Mouse (Mus musculus) layer of hippocampus, adult 8-10 months (tissue): ENCODE data around the gene Reep3. TPM values are rescaled to one million over a fixed set of nuclear protein-coding genes. Genes with fewer than 3 reads are reported as not detected.

Experiments used
- DNase-seq, 2 experiments: peaks; one replicate each; pipeline ENCODE4 v3.0.0; 2022; ENCODE audit warnings: low spot score in 2 of 2
- total RNA-seq, 4 experiments: library from RNA; stranded (reverse); gene quantifications; 2 replicates each; pipeline ENCODE4 v1.2.4; 2022

Reep3 gene
- total RNA-seq, 4 experiments from 2014 or later, result 21.0 to 24.7 (median 22.3) TPM

GRCm38 (mm10) chr10:67053475-67053874 is 43.3 kb downstream of the Reep3 start:
- DNase-seq, result no peak

GRCm38 (mm10) chr10:67052429-67052828 is 44.3 kb downstream of the Reep3 start:
- DNase-seq, result no peak

GRCm38 (mm10) chr10:67051466-67051865 is 45.3 kb downstream of the Reep3 start:
- no peak for DNase-seq

- no peak for DNase-seq
Observed at GRCm38 (mm10) chr10:67050766-67051165, 46.0 kb downstream of the Reep3 start.

- DNase-seq, result no peak
Observed at GRCm38 (mm10) chr10:67049621-67050020, 47.1 kb downstream of the Reep3 start.

GRCm38 (mm10) chr10:67048871-67049615 is 47.7 kb downstream of the Reep3 start:
- no peak for DNase-seq

GRCm38 (mm10) chr10:67047712-67048645 is 48.8 kb downstream of the Reep3 start:
- peak; percentile 40 to 44 for DNase-seq

GRCm38 (mm10) chr10:67045192-67045899 is 51.4 kb downstream of the Reep3 start:
- DNase-seq, result no peak

GRCm38 (mm10) chr10:67044346-67044745 is 52.4 kb downstream of the Reep3 start:
- no peak for DNase-seq

- no peak for DNase-seq
Observed at GRCm38 (mm10) chr10:67043236-67043635, 53.5 kb downstream of the Reep3 start.

GRCm38 (mm10) chr10:67040410-67040809 is 56.3 kb downstream of the Reep3 start:
- DNase-seq, result no peak

GRCm38 (mm10) chr10:67039001-67039400 is 57.7 kb downstream of the Reep3 start:
- peak; percentile 62 to 69 for DNase-seq

- no peak for DNase-seq
Observed at GRCm38 (mm10) chr10:67036542-67036941, 60.2 kb downstream of the Reep3 start.

- DNase-seq, result no peak
Observed at GRCm38 (mm10) chr10:67036141-67036540, 60.6 kb downstream of the Reep3 start.

GRCm38 (mm10) chr10:67031186-67031585 is 65.6 kb downstream of the Reep3 start:
- no peak for DNase-seq

GRCm38 (mm10) chr10:67029297-67029696 is 67.4 kb downstream of the Reep3 start:
- DNase-seq, result no peak

GRCm38 (mm10) chr10:67026375-67026774 is 70.4 kb downstream of the Reep3 start:
- no peak for DNase-seq

GRCm38 (mm10) chr10:67025573-67026236 is 71.0 kb downstream of the Reep3 start:
- peak; percentile 59 to 62 for DNase-seq

- no peak for DNase-seq
Observed at GRCm38 (mm10) chr10:67024391-67024790, 72.4 kb downstream of the Reep3 start.

- no peak for DNase-seq
Observed at GRCm38 (mm10) chr10:67023092-67023491, 73.7 kb downstream of the Reep3 start.

- DNase-seq, result no peak
Observed at GRCm38 (mm10) chr10:67021494-67021893, 75.3 kb downstream of the Reep3 start.
